Mouse (Mus musculus) liver, adult 2 months (tissue): ENCODE data around the gene Tmem131.

Source experiments
- CTCF ChIP-seq: fragments of 200-500 bp; IDR thresholded peaks from 2 replicates; pipeline ENCODE4 v1.5.1; 2011; ENCODE audit warnings: low read depth, low read length, control low read depth
- POLR2A ChIP-seq: fragments of 200-500 bp; IDR thresholded peaks from 2 replicates; pipeline ENCODE4 v1.6.1; 2011; ENCODE audit warnings: low read length, control low read depth; ENCODE audit not compliant: insufficient read depth; ENCODE audit errors: extremely low read depth

DNA sequence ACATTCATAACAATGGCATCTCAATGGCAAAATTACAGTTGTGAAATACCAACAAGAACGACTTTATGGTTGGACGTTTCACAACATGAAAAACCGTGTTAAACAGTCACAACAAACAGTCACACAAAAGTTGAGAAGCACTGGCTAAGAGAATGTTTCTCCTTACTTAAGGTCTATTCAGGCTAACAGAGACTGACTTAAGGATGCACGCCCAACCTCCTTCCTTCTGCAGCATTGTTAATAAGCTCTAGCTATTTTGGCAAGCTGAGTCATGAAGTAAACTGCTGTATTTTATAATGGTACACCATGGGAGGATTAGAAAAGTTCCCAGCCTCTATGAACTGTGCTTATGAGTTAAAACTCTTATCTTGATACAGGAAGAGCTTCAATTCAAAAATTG, 47.0 kb downstream of the Tmem131 start:
- TF ChIP-seq CTCF, result no peak
- no peak for TF ChIP-seq POLR2A
